Mouse (Mus musculus): ENCODE data around the gene Acsf3.

DNA sequence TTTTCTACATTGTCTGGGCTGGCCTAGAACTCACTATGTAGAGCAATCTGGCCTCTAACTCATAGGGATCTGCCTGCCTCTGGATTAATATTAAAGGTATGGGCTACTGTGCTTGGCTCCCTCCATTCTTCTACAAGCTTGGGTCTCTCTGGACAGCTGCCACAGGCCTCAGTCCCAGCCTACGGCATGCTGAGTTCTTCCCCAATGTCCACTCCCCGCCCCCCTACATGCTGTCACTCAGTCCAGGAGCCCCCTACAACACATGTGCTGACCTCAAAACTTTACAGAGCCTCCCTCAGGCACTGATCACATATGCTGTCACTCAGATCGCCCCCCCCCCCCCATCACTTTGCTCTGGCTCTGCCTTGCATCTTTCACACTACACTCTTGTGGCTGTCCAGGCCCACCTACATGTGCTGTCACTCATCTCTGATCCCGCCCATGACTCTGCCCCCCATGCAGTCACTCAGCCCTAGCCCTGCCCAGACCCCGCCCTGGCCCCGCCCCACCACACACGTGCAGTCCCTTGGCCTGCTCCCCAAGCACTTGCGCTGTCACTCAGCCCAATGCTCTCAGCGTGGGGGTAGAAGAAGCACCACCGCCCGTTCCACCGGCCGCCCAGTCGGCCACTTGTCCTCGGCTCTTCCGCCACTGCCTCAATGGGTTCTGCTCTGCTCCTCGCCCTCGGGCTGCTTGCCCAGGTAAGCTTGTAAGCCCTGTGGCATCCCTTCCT lies 72.7 kb downstream of the Acsf3 start, which contains the start of gene Cdh15:
- TF ChIP-seq CTCF (IDR thresholded peaks at IDR 0.05; ENCODE audit: low read depth) (no peak), EP300 (optimal IDR thresholded peaks at IDR 0.05) (no peak)
